Mouse (Mus musculus): ENCODE measurements around the gene Abhd12b. TPM values are rescaled to one million over a fixed set of nuclear protein-coding genes. Genes with fewer than 3 reads are reported as not detected.
A peak's percentile ranks its signal among the peaks of the same experiment; 100 is the strongest.
"Not testable (repeated sequence)": the region's sequence is repeated elsewhere in the genome, so short reads cannot be mapped to it uniquely, and the experiment has no call there.

The Abhd12b gene
- polyA plus RNA-seq, 1 experiment from 2014 or later, result 0.15 TPM

DNA sequence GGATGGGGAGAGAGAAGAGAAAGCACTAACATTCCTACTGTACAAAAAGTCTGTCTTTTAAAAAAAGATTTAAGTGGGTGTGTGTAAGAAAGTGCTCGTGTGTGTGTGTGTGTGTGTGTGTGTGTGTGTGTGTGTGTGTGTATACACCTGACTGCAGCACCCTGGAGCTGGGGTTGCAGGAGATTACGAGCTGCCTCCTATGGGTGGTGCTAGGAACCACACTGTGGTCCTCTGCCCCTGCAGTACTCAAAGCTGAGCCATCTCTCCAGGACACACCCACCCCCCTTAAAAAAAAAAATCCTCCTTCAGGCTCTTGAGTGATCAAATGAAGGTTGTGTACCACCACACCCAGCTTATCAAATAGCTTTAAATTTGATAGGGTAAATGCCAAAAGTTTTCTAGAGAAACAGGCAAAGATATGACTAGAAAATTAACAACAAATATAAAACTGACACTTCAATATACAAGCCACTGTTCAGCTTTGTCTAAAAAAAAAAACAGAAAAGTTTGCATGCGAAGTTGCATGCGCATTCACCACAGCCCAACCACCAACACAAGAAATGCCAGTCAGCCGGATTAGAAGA lies 12.9 kb upstream of the Abhd12b start:
- Histone ChIP-seq H3K4me1 (0 out of 2 replicates have a peak, but pooled peaks cover 3% of the 10 kb centered on the region), H3K9ac (no peak overlapping the region), H3K27ac (no peak overlapping the region), H3K27me3 (no peaks in the 10 kb centered on the region), H3K4me3 (no peak overlapping the region), H3K9me3 (no peaks in the 10 kb centered on the region), H3K36me3 (no peaks in the 10 kb centered on the region), H3K4me2 (no peak overlapping the region)
- ATAC-seq (ENCODE audit: insufficient number of reproducible peaks, low FRiP score, low TSS enrichment, low read depth), result no peak
- 75% methylated on average over 5 of the region's 5 CpGs for WGBS

GRCm38 (mm10) chr12:70144106-70144587 lies 9.8 kb upstream of the Abhd12b start:
- H3K27me3 ChIP-seq, H3K4me2 ChIP-seq, H3K4me3 ChIP-seq, H3K9me3 ChIP-seq, H3K36me3 ChIP-seq, H3K9ac ChIP-seq: not testable (repeated sequence)
- H3K4me1 ChIP-seq, result peaks cover 11% of the 10 kb centered on the region; the same call in 1 of the 2 replicates
- 39% methylated on average over 3 of the region's 3 CpGs for WGBS
- peak overlapping the region; percentile 54 for H3K27ac ChIP-seq
- peak; percentile 35; the same call in 1 of the 2 replicates for ATAC-seq (ENCODE audit: insufficient number of reproducible peaks, low FRiP score, low TSS enrichment, low read depth)

DNA sequence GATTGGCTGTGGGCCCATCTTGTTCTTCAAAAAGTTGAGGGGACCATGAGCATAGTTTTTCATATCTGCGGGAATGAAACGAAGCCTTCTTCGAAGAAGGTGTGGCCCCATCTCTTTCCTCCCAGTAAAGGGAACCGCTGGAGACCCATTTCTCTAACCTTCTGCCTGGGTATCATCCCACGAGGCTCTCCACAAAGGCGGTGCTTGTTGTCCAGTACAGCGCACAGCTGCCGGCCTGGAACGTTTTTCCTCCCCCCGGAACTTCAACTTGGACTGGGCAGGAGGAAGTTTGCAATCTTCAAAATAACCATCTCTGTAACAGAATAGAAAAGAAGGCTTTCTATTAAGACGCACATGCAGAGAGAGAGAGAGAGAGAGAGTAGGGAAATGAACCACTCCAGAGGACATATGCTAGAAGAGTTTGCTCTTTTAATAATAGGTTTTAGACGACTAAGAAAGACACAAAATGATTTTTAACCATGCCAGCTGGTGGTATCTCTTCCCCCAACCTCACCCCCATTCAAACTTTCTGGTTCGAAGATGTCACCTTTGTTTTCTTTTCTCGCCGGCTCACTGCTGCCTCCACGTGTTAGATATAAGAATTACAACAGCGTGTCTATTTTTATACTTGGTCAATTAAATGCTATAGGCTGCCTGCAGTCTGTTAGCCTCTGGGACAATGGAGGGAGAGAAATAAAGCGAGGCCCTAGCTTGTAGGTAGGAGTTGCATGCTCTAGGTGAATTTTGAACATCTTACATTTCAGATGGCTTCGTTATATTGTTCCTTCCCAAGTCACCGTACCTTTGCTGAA lies 9.1 kb upstream of the Abhd12b start:
- Histone ChIP-seq H3K4me2 (no peak overlapping the region), H3K36me3 (no peaks in the 10 kb centered on the region), H3K27ac (peak overlapping the region; percentile 28), H3K4me3 (no peak overlapping the region), H3K27me3 (no peaks in the 10 kb centered on the region), H3K4me1 (peaks cover 11% of the 10 kb centered on the region; the same call in 1 of the 2 replicates), H3K9ac (no peak overlapping the region), H3K9me3 (no peaks in the 10 kb centered on the region)
- no peak for ATAC-seq (ENCODE audit: insufficient number of reproducible peaks, low FRiP score, low TSS enrichment, low read depth)
- 44% methylated on average over 20 of the region's 20 CpGs for WGBS

DNA sequence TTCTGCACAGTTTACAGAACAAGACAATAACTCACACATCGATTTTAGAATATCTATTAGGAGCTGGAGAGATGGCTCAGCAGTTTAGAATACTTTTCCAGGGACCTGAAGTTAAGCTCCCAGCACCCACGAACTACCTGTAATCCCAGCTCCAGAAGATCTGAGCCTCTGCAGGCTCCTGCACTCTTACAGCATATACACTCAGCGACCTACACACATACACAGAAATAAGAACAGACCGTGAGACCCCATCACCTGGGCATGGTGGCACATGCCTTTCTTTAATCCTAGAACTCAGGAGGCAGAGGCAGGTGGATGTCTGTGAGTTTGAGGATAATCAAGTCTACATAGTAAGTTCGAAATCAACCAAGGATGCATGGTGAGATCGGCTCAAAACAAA lies 8.4 kb upstream of the Abhd12b start:
- Histone ChIP-seq H3K27me3 (no peaks in the 10 kb centered on the region), H3K4me2 (no peak overlapping the region), H3K36me3 (no peaks in the 10 kb centered on the region), H3K27ac (no peak overlapping the region), H3K9me3 (no peaks in the 10 kb centered on the region), H3K4me1 (peaks cover 11% of the 10 kb centered on the region; the same call in 1 of the 2 replicates), H3K4me3 (no peak overlapping the region), H3K9ac (no peak overlapping the region)
- no peak for ATAC-seq (ENCODE audit: insufficient number of reproducible peaks, low FRiP score, low TSS enrichment, low read depth)
- WGBS, result 83% methylated on average over 6 of the region's 6 CpGs

DNA sequence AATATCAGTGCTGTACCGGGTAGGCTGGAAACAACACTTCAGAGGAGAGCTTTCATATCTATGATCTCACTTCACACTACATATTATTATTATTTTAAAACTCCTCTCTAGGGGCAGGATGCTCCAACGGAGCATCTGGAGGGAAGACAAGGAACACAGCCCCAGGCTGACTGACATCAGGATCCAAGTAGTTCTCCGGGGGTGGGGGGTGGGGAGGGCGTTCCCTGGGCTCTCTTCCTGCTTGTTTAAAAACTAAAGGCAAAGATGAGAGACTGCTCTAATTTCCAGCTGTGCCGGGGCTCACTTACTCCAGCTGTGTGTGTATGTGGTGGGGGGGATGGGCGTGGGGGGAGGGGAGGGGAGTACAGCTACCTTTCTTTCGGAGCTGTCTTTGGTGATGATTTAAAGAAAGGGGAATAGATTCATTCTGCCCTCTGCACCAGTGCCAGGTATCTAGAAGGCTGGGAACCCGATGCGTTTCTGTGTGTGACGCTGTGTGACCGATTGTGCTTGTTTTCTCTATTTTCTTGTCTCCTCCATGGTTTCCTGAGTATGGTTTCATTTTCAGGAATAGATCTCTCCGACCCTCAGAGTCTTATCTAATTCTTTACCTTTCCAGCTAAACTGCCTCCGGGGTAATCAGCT lies 5.8 kb upstream of the Abhd12b start:
- no peak for ATAC-seq (ENCODE audit: insufficient number of reproducible peaks, low FRiP score, low TSS enrichment, low read depth)
- WGBS, result 6% methylated on average over 13 of the region's 13 CpGs
- Histone ChIP-seq H3K9me3 (no peaks in the 10 kb centered on the region), H3K4me1 (peaks cover 11% of the 10 kb centered on the region; the same call in 1 of the 2 replicates), H3K27ac (no peak overlapping the region), H3K4me2 (peak overlapping the region; percentile 49), H3K9ac (no peak overlapping the region), H3K27me3 (no peaks in the 10 kb centered on the region), H3K36me3 (no peaks in the 10 kb centered on the region), H3K4me3 (peak overlapping the region; percentile 25)

GRCm38 (mm10) chr12:70148631-70149265 lies 5.2 kb upstream of the Abhd12b start:
- ATAC-seq (ENCODE audit: insufficient number of reproducible peaks, low FRiP score, low TSS enrichment, low read depth), result 0 out of 2 replicates have a peak, but pooled peaks have one; percentile 9
- peak overlapping the region; percentile 49 for H3K4me2 ChIP-seq
- no peaks in the 10 kb centered on the region for H3K27me3 ChIP-seq
- H3K4me3 ChIP-seq, result peak overlapping the region; percentile 25; the same call in 1 of the 2 replicates
- WGBS, result 15% methylated on average over 11 of the region's 11 CpGs
- H3K9ac ChIP-seq, result no peak overlapping the region
- no peaks in the 10 kb centered on the region for H3K36me3 ChIP-seq
- no peaks in the 10 kb centered on the region for H3K9me3 ChIP-seq
- H3K4me1 ChIP-seq, result peaks cover 11% of the 10 kb centered on the region; the same call in 1 of the 2 replicates
- H3K27ac ChIP-seq, result 0 out of 2 replicates have a peak overlapping the region, but pooled peaks have one; percentile 40

- WGBS, result 45% methylated on average over 6 of the region's 6 CpGs
- H3K4me1 ChIP-seq, result no peaks in the 10 kb centered on the region
- no peak overlapping the region for H3K4me3 ChIP-seq
- no peak overlapping the region for H3K4me2 ChIP-seq
- H3K27me3 ChIP-seq, result no peaks in the 10 kb centered on the region
- H3K9ac ChIP-seq, result no peak overlapping the region
- no peak for ATAC-seq (ENCODE audit: insufficient number of reproducible peaks, low FRiP score, low TSS enrichment, low read depth)
- H3K9me3 ChIP-seq, result no peaks in the 10 kb centered on the region
- H3K36me3 ChIP-seq, result no peaks in the 10 kb centered on the region
- H3K27ac ChIP-seq, result no peak overlapping the region
Measured at GRCm38 (mm10) chr12:70156222-70156621, 2.3 kb downstream of the Abhd12b start.

- Histone ChIP-seq H3K9me3 (no peaks in the 10 kb centered on the region), H3K27me3 (no peaks in the 10 kb centered on the region), H3K27ac (no peak overlapping the region), H3K4me3 (no peak overlapping the region), H3K4me1 (no peaks in the 10 kb centered on the region), H3K4me2 (no peak overlapping the region), H3K9ac (no peak overlapping the region), H3K36me3 (no peaks in the 10 kb centered on the region)
- no peak for ATAC-seq (ENCODE audit: insufficient number of reproducible peaks, low FRiP score, low TSS enrichment, low read depth)
- 51% methylated on average over 5 of the region's 5 CpGs for WGBS
Measured at GRCm38 (mm10) chr12:70157292-70158066, 3.5 kb downstream of the Abhd12b start.

- H3K4me3 ChIP-seq, result no peak overlapping the region
- whole genome bisulfite sequencing, result 74% methylated on average over 5 of the region's 5 CpGs
- H3K9me3 ChIP-seq, result no peaks in the 10 kb centered on the region
- ATAC-seq (ENCODE audit: insufficient number of reproducible peaks, low FRiP score, low TSS enrichment, low read depth), result no peak
- no peak overlapping the region for H3K4me2 ChIP-seq
- no peak overlapping the region for H3K9ac ChIP-seq
- H3K4me1 ChIP-seq, result no peaks in the 10 kb centered on the region
- no peaks in the 10 kb centered on the region for H3K36me3 ChIP-seq
- no peaks in the 10 kb centered on the region for H3K27me3 ChIP-seq
- no peak overlapping the region for H3K27ac ChIP-seq
Measured at GRCm38 (mm10) chr12:70161057-70161456, 7.1 kb downstream of the Abhd12b start.

GRCm38 (mm10) chr12:70164741-70165140 lies 10.8 kb downstream of the Abhd12b start:
- H3K27ac ChIP-seq, result no peak overlapping the region
- H3K27me3 ChIP-seq, result no peaks in the 10 kb centered on the region
- no peak overlapping the region for H3K4me3 ChIP-seq
- no peak overlapping the region for H3K9ac ChIP-seq
- H3K36me3 ChIP-seq, result no peaks in the 10 kb centered on the region
- H3K9me3 ChIP-seq, result no peaks in the 10 kb centered on the region
- no peaks in the 10 kb centered on the region for H3K4me1 ChIP-seq
- H3K4me2 ChIP-seq, result no peak overlapping the region
- ATAC-seq (ENCODE audit: insufficient number of reproducible peaks, low FRiP score, low TSS enrichment, low read depth), result no peak
- 63% methylated on average over 3 of the region's 3 CpGs for WGBS

GRCm38 (mm10) chr12:70167950-70168349 lies 14.0 kb downstream of the Abhd12b start:
- no peak for ATAC-seq (ENCODE audit: insufficient number of reproducible peaks, low FRiP score, low TSS enrichment, low read depth)
- H3K27me3 ChIP-seq, result no peaks in the 10 kb centered on the region
- 79% methylated on average over 4 of the region's 4 CpGs for WGBS

More at GRCm38 (mm10) chr12:70167950-70168349, 14.0 kb downstream of the Abhd12b start:
- Histone ChIP-seq H3K27ac (no peak overlapping the region), H3K4me2 (no peak overlapping the region), H3K4me3 (no peak overlapping the region), H3K9ac (no peak overlapping the region), H3K9me3 (no peaks in the 10 kb centered on the region), H3K36me3 (no peaks in the 10 kb centered on the region), H3K4me1 (no peaks in the 10 kb centered on the region)
